8 mouse cellular contexts compared by ENCODE assay signal in the genomic region with DNA sequence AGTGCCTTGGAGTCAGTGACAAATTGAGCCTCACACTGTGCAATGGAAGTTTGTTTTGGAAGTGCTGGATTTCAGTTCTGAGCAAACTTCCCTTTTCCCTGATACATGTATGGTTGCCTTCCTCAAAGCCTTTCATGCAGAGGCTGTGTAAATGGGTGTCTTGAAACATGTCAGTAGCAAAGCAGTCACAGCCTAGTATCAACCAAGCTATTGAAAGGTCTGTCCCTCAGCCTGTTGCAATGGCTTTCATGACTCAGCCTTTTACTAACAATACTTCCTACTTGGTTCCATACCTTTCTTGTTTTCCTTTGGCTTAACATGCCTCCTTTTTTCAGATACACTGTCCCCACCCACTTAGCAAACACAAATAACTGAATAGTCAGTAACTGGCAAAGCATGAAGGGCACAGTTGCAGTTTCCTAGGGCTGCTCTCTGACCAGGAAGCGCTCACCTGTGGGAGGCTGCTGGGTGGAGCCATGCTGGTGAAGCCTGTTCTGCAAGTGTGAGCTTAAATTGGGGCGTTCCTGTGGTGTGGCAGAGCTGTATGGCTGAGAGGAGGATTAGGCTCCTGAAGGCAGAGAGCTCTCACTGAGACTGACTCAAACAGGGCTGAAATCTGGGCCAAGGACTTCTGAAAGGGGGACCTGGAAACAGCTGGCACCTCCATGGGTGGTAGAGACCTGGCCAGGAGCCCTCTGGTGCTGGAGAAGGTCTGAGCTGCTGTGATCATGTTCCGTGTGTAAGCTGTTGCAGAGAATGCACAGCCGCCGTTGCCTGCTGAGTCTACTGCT.
DNase-seq lines count a peak whose midpoint lies in the region; ATAC-seq and TF ChIP-seq lines count a peak whose summit lies in the region.

No protein-coding gene starts in this region.

- ATAC-seq in kidney, embryonic 16.5 days (ENCODE audit: low FRiP score, low TSS enrichment): peak; percentile 95
- ATAC-seq in megakaryocyte, adult 5-6 weeks (ENCODE audit: poor library complexity, severe bottlenecking): peak; percentile 27; the same call in 1 of the 2 replicates
- ATAC-seq in megakaryocyte-erythroid progenitor cell, adult 5-6 weeks (replicated peaks; ENCODE audit: low FRiP score, low TSS enrichment, poor library complexity, severe bottlenecking): no peak

- no peaks in the 10 kb centered on the region for H3K36me3 ChIP-seq in kidney, embryonic 16.5 days (ENCODE audit: insufficient read depth, low read length)

- intact Hi-C loops in gastrocnemius, adult 2 months (cut with DNase I): no loop called here

- no peaks in the 10 kb centered on the region for H3K27me3 ChIP-seq in kidney, embryonic 16.5 days (ENCODE audit: insufficient read depth, low read length)

- TF ChIP-seq CTCF in gastrocnemius, adult 2 months (IDR thresholded peaks at IDR 0.05): no peak

- H3K27ac ChIP-seq in gastrocnemius, adult 2 months: peak overlapping the region; percentile 48; the same call in 1 of the 2 replicates
- peak overlapping the region; percentile 72 for H3K27ac ChIP-seq in kidney, embryonic 16.5 days (ENCODE audit: low read length)

- H3K4me3 ChIP-seq in gastrocnemius, adult 2 months: peak overlapping the region; percentile 47
- H3K4me3 ChIP-seq in kidney, embryonic 16.5 days (ENCODE audit: low read length): peak overlapping the region; percentile 32

- peak overlapping the region; percentile 16 for H3K4me2 ChIP-seq in kidney, embryonic 16.5 days (replicated peaks; ENCODE audit: low read depth, low read length)

- 43% methylated on average over 5 of the region's 5 CpGs for WGBS in kidney, embryonic 16.5 days

- peaks cover 21% of the 10 kb centered on the region for H3K4me1 ChIP-seq in kidney, embryonic 16.5 days (ENCODE audit: insufficient read depth, low read length)

- no peaks in the 10 kb centered on the region for H3K9me3 ChIP-seq in kidney, embryonic 16.5 days (ENCODE audit: low read length)

- DNase-seq in gastrocnemius, adult 2 months: peak; percentile 36
- no peak for DNase-seq in gastrocnemius, adult 8-10 months (ENCODE audit: low spot score in 2 of 2)
- DNase-seq in adrenal gland, postnatal 10 days: peak; percentile 33
- peak; percentile 81 for DNase-seq in fat pad, adult 2 months (ENCODE audit: extremely low read depth, low read depth, low spot score)
- peak; percentile 44 for DNase-seq in urinary bladder, postnatal 25 days (ENCODE audit: low spot score)

- peak overlapping the region; percentile 37; the same call in 1 of the 2 replicates for H3K9ac ChIP-seq in kidney, embryonic 16.5 days (replicated peaks; ENCODE audit: low read length)

Comparison
In these comparisons a context has a peak if more than half of its experiments do, and no peak if none do; other contexts are left out.
1. DNase-seq: peak in gastrocnemius, adult 2 months (single experiment), adrenal gland, postnatal 10 days (single experiment), fat pad, adult 2 months (single experiment) and urinary bladder, postnatal 25 days (single experiment); none in gastrocnemius, adult 8-10 months (0 of 2).